ENCODE assay signal across 23 mouse cellular contexts in the genomic region with DNA sequence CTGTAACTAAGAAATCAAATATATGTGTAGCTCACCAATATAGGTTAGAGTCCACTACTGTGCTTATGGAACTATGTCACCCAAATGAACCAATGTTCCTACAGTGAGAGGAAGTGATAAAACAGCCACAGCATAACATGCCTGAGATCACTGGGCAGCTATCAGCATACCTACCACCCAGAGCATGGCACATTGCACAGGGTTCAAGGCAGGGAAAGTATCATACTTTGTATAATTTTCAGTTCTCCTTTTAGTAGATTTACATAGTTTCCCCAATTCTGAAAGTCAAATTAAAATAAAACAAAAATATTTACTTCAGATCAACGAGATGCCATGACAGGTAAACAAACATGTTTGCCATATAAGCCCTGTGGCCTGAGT.
"Had no signal": no experiment of that assay in that cellular context is flagged by ENCODE, and none has a peak within 500 bp of the region (broad histone marks: within the 10 kb centered on the region; RNA-seq: fewer than 3 reads in every experiment).

No protein-coding gene starts in this region.

- H3K4me1 ChIP-seq: limb, embryonic 10.5 days; limb, embryonic 13.5 days; liver, embryonic 12.5 days; liver, embryonic 15.5 days; midbrain, embryonic 10.5 days; midbrain, embryonic 15.5 days had no signal

- H3K36me3 ChIP-seq: midbrain, embryonic 15.5 days had no signal

- H3K9me3 ChIP-seq: limb, embryonic 10.5 days; limb, embryonic 13.5 days; liver, embryonic 12.5 days; liver, embryonic 15.5 days; lung, embryonic 15.5 days; megakaryocyte, embryonic 14.5 days; midbrain, embryonic 10.5 days; midbrain, embryonic 15.5 days; neural tube, embryonic 15.5 days; stomach, embryonic 15.5 days had no signal

- H3K27me3 ChIP-seq: limb, embryonic 13.5 days; liver, embryonic 12.5 days; liver, embryonic 15.5 days; lung, embryonic 15.5 days; megakaryocyte, embryonic 14.5 days; midbrain, embryonic 15.5 days; neural tube, embryonic 15.5 days; stomach, embryonic 15.5 days had no signal

- ATAC-seq: intestine, postnatal 0 days; liver, embryonic 12.5 days; midbrain, embryonic 15.5 days had no signal

- H3K4me3 ChIP-seq: layer of hippocampus, adult 2 months; limb, embryonic 10.5 days; limb, embryonic 13.5 days; liver, embryonic 12.5 days; liver, embryonic 15.5 days; lung, embryonic 15.5 days; megakaryocyte, embryonic 14.5 days; midbrain, embryonic 10.5 days; midbrain, embryonic 15.5 days; myocyte; neural tube, embryonic 15.5 days; stomach, embryonic 15.5 days had no signal

- H3K27ac ChIP-seq: kidney, postnatal 0 days; layer of hippocampus, adult 2 months; limb, embryonic 10.5 days; limb, embryonic 13.5 days; liver, embryonic 12.5 days; liver, embryonic 15.5 days; lung, embryonic 15.5 days; midbrain, embryonic 10.5 days; midbrain, embryonic 15.5 days; stomach, embryonic 15.5 days had no signal

- DNase-seq: kidney, adult 2 months; kidney, postnatal 25 days; layer of hippocampus, adult 9-11 months; liver; lung, adult 18-20 months; lung, postnatal 10 days; lung, postnatal 36 days; right cerebral cortex, postnatal 25 days; thymus, postnatal 25 days had no signal

- H3K9ac ChIP-seq: limb, embryonic 13.5 days; liver, embryonic 12.5 days; liver, embryonic 15.5 days; lung, embryonic 15.5 days; midbrain, embryonic 15.5 days; neural tube, embryonic 15.5 days; stomach, embryonic 15.5 days had no signal

- H3K4me2 ChIP-seq: limb, embryonic 13.5 days; liver, embryonic 12.5 days; liver, embryonic 15.5 days; lung, embryonic 15.5 days; midbrain, embryonic 15.5 days; neural tube, embryonic 15.5 days; stomach, embryonic 15.5 days had no signal
